Comparison of ENCODE assay signal across 20 mouse cellular contexts in the genomic region with DNA sequence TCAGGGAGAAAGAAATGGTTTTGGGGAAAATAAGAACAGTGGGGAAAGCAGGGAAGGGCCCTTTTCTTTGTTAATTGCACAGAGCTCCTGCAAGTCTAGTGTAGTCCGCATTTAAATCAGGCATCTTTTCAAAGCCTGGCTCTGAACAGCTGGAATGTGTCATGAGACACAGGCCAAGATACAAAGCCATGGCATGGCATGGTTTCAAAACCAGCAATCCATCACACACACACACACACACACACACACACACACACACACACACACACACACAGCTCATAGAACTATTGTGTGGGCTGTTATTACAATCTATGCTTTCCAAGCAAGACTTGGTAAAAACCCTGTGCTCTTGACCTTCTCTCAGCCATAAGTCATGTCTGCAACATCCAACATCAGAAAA.
DNase-seq lines count a peak whose midpoint lies in the region; ATAC-seq lines count a peak whose summit lies in the region.
"Had no signal": no experiment of that assay in that cellular context is flagged by ENCODE, and none has a peak within 500 bp of the region (broad histone marks: within the 10 kb centered on the region; RNA-seq: fewer than 3 reads in every experiment).

No protein-coding gene starts in this region.

- peak; percentile 13 for DNase-seq in hindbrain, embryonic 11.5 days (ENCODE audit: low spot score)
- DNase-seq in lung, postnatal 10 days: peak; percentile 25
- no peak for DNase-seq in lung, postnatal 14 days
- DNase-seq in adrenal gland, postnatal 36 days: peak; percentile 33 to 41
- no peak for DNase-seq in urinary bladder, postnatal 14 days (ENCODE audit: low spot score)
- DNase-seq: cerebellum, adult 18-20 months; heart, postnatal 14 days; kidney, adult 8-10 months; liver, postnatal 0 days; midbrain, embryonic 14.5 days; retina, postnatal 1 day had no signal

- H3K9ac ChIP-seq in hindbrain, embryonic 11.5 days (ENCODE audit: low read depth, low read length): no peak overlapping the region
- no peak overlapping the region for H3K9ac ChIP-seq in hindbrain, embryonic 16.5 days (ENCODE audit: low read depth, low read length)
- no peak overlapping the region for H3K9ac ChIP-seq in intestine, embryonic 15.5 days
- H3K9ac ChIP-seq: embryonic facial prominence, embryonic 12.5 days; hindbrain, embryonic 15.5 days; limb, embryonic 15.5 days; liver, postnatal 0 days; neural tube, embryonic 15.5 days had no signal

- H3K4me2 ChIP-seq in hindbrain, embryonic 11.5 days (replicated peaks; ENCODE audit: low read depth, low read length): no peak overlapping the region
- H3K4me2 ChIP-seq in hindbrain, embryonic 16.5 days (ENCODE audit: low read length): no peak overlapping the region
- H3K4me2 ChIP-seq in intestine, embryonic 15.5 days (replicated peaks): no peak overlapping the region
- H3K4me2 ChIP-seq: embryonic facial prominence, embryonic 12.5 days; hindbrain, embryonic 15.5 days; limb, embryonic 15.5 days; neural tube, embryonic 15.5 days had no signal

- H3K4me1 ChIP-seq in hindbrain, embryonic 11.5 days (replicated peaks; ENCODE audit: control insufficient read depth, insufficient read depth, low read length): no peaks in the 10 kb centered on the region
- no peaks in the 10 kb centered on the region for H3K4me1 ChIP-seq in hindbrain, embryonic 16.5 days (ENCODE audit: control insufficient read depth, insufficient read depth, low read depth, low read length)
- no peaks in the 10 kb centered on the region for H3K4me1 ChIP-seq in intestine, embryonic 15.5 days (replicated peaks)
- H3K4me1 ChIP-seq: embryonic facial prominence, embryonic 12.5 days; heart, embryonic 10.5 days; hindbrain, embryonic 15.5 days; limb, embryonic 15.5 days; neural tube, embryonic 15.5 days had no signal

- H3K27me3 ChIP-seq in hindbrain, embryonic 11.5 days (ENCODE audit: control insufficient read depth, insufficient read depth, low read length): no peaks in the 10 kb centered on the region
- H3K27me3 ChIP-seq in hindbrain, embryonic 16.5 days (replicated peaks; ENCODE audit: control insufficient read depth, insufficient read depth, low read length): no peaks in the 10 kb centered on the region
- no peaks in the 10 kb centered on the region for H3K27me3 ChIP-seq in intestine, embryonic 15.5 days (replicated peaks)
- H3K27me3 ChIP-seq: embryonic facial prominence, embryonic 12.5 days; hindbrain, embryonic 15.5 days; limb, embryonic 15.5 days; neural tube, embryonic 15.5 days; Patski had no signal

- H3K9me3 ChIP-seq in hindbrain, embryonic 11.5 days (ENCODE audit: control insufficient read depth, low read length): no peaks in the 10 kb centered on the region
- no peaks in the 10 kb centered on the region for H3K9me3 ChIP-seq in hindbrain, embryonic 16.5 days (ENCODE audit: control insufficient read depth, low read length)
- no peaks in the 10 kb centered on the region for H3K9me3 ChIP-seq in intestine, embryonic 15.5 days
- H3K9me3 ChIP-seq: embryonic facial prominence, embryonic 12.5 days; heart, embryonic 10.5 days; hindbrain, embryonic 15.5 days; limb, embryonic 15.5 days; neural tube, embryonic 15.5 days had no signal

- 54% methylated on average over 1 of the region's 1 CpGs for WGBS in hindbrain, embryonic 11.5 days
- 32% methylated on average over 1 of the region's 1 CpGs for WGBS in hindbrain, embryonic 16.5 days
- 35% methylated on average over 1 of the region's 1 CpGs for WGBS in intestine, embryonic 15.5 days

- no peak overlapping the region for H3K27ac ChIP-seq in hindbrain, embryonic 11.5 days (ENCODE audit: low read depth, low read length)
- no peak overlapping the region for H3K27ac ChIP-seq in hindbrain, embryonic 16.5 days (ENCODE audit: low read depth, low read length)
- no peak overlapping the region for H3K27ac ChIP-seq in intestine, embryonic 15.5 days
- H3K27ac ChIP-seq: embryonic facial prominence, embryonic 12.5 days; heart, embryonic 10.5 days; hindbrain, embryonic 15.5 days; limb, embryonic 15.5 days; neural tube, embryonic 15.5 days had no signal

- ATAC-seq in hindbrain, embryonic 11.5 days (ENCODE audit: low FRiP score): no peak
- no peak for ATAC-seq in hindbrain, embryonic 16.5 days
- ATAC-seq in intestine, embryonic 15.5 days: no peak
- ATAC-seq: liver, postnatal 0 days; Patski had no signal

- H3K4me3 ChIP-seq in hindbrain, embryonic 11.5 days (ENCODE audit: low read depth, low read length): no peak overlapping the region
- H3K4me3 ChIP-seq in hindbrain, embryonic 16.5 days (ENCODE audit: low read length): no peak overlapping the region
- no peak overlapping the region for H3K4me3 ChIP-seq in intestine, embryonic 15.5 days (replicated peaks)
- H3K4me3 ChIP-seq: embryonic facial prominence, embryonic 12.5 days; heart, embryonic 10.5 days; hindbrain, embryonic 15.5 days; limb, embryonic 15.5 days; myocyte; neural tube, embryonic 15.5 days had no signal

- no peaks in the 10 kb centered on the region for H3K36me3 ChIP-seq in hindbrain, embryonic 11.5 days (ENCODE audit: control insufficient read depth, insufficient read depth, low read length)
- no peaks in the 10 kb centered on the region for H3K36me3 ChIP-seq in hindbrain, embryonic 16.5 days (ENCODE audit: control insufficient read depth, insufficient read depth, low read length)
- no peaks in the 10 kb centered on the region for H3K36me3 ChIP-seq in intestine, embryonic 15.5 days
- H3K36me3 ChIP-seq: embryonic facial prominence, embryonic 12.5 days; heart, embryonic 10.5 days; hindbrain, embryonic 15.5 days; limb, embryonic 15.5 days; neural tube, embryonic 15.5 days had no signal

Comparison
In these comparisons a context has a peak if more than half of its experiments do, and no peak if none do; other contexts are left out.
1. DNase-seq: peak in hindbrain, embryonic 11.5 days (single experiment), lung, postnatal 10 days (single experiment) and adrenal gland, postnatal 36 days (2 of 2); none in lung, postnatal 14 days (single experiment) and urinary bladder, postnatal 14 days (single experiment).